Mouse (Mus musculus) T-helper 2 cell (primary cell): ENCODE measurements around the gene Zdhhc1.

Experiments used
- in situ Hi-C: fragments of 300-600 bp; cut with MboI, MseI; formaldehyde crosslinking; loops from one replicate; pipeline ENCODE4 v1.15.1; 2025; ENCODE audit warnings: high pct_unique_total_duplicates

Zdhhc1 gene

DNA sequence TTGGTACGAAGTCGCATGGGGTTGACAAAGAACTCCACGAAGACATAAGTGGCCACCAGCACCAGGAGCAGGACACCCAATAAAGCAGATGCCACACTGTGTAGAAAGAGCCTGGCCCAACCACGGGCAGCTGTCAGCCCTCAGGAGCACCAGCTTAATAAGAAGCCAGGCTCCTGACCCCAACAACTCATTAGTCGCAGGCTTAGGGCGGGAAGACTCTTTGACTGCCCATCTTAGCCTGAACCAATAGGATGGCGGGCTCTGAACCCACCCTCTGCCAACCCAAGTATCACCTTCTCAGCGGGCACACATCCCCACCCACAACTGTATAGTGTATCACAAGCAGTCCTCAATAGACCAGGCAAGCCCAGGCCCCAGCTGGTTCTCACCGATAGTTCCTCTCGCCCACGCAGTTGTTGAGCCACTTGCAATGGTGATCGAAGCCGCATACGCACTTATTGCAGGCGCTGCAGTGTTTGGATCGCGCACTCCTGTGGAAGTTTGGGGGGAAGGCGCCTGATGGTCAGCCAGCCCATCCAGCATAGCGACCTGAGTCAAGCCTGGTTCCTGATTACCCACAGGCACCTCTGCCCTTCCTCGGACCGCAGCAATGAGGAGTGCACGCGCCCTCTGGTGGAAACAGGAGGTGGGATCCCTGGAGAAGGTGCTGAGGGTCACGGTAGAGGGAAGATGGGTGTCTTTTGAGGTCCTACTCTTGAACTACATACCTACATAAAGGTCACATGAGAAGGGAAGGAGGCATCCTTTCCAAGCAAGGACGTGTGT, 19.9 kb downstream of the Zdhhc1 start:
- in situ Hi-C loops, result no loop called here

DNA sequence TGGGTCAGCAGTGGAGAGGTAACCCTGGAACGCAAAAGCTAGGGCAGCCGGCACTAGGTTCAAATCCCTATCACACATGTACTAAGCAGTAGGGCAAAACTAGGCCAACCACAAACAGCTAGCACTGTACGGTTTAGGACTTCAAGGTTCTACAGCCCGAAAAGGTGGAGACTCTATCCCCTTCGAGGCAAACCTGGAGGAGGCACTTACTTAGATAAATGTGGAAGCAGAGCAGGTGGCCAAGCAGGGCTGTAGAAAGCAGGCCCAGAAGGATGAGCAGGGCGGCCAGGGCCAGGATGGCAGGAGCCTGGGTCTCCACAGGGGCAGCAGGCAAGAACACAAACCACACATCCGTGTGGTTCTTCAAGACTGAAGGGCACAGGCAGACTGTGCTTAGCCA, 20.5 kb downstream of the Zdhhc1 start:
- in situ Hi-C loops, result no loop called here

DNA sequence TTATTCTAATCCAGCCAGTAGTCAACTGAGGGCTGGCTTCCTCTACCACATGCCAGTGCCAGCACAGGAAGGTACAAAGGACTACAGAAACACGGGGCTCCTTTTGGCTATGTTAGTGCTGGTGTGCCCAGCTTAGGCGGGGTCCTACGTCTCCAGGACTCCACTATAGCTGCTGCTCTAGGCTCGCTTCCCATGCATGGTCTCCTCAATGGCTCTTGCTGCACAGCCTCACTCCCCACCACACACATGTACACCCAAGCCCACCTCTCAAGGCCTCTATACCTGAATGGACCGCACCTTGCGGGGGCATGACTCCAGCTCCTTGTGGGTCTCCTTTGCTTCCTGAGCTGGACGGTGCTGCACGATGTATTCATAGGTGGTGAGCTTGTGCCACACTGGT, 21.0 kb downstream of the Zdhhc1 start:
- in situ Hi-C loops, result no loop called here

DNA sequence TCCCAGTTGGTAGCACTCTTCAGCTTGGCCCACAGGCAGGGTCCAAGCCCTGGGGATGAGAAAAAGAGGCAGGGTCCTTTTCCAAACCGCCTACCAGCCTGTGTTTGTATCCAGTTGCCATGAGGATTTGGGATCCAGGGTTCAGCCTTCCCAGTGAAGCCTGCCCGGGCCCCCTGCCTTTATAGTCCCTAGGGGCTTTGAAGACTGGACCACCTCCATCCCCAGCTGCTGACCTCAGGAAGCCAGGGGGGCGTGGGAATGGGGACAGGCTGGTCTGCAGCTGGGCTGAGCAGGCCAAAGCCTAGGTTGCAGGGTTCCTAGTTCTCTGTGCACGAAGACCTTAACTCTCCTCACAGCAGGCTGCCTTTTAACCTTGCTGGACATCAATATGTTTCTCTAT, 21.4 kb downstream of the Zdhhc1 start:
- in situ Hi-C loops, result no loop called here

DNA sequence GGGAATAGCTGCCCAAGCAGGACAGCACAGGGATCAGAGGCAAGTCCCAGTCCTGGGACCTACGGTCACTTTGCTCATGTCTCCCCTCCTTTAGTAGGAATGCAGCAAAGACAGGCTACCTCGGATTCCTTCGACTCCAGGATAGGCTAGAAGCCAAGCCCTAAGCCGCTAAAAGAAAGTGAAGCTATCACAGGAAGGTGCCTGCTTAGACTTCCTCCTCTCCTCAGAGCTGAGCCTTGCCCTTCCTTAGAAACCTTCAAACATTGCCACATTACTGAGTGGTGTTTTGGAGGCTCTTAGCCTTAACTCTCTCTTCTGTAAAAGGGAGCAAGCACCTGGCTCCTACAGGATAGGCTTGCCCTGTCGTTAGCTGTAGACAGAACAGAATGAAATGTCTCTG, 22.0 kb downstream of the Zdhhc1 start:
- in situ Hi-C loops, result no loop called here

DNA sequence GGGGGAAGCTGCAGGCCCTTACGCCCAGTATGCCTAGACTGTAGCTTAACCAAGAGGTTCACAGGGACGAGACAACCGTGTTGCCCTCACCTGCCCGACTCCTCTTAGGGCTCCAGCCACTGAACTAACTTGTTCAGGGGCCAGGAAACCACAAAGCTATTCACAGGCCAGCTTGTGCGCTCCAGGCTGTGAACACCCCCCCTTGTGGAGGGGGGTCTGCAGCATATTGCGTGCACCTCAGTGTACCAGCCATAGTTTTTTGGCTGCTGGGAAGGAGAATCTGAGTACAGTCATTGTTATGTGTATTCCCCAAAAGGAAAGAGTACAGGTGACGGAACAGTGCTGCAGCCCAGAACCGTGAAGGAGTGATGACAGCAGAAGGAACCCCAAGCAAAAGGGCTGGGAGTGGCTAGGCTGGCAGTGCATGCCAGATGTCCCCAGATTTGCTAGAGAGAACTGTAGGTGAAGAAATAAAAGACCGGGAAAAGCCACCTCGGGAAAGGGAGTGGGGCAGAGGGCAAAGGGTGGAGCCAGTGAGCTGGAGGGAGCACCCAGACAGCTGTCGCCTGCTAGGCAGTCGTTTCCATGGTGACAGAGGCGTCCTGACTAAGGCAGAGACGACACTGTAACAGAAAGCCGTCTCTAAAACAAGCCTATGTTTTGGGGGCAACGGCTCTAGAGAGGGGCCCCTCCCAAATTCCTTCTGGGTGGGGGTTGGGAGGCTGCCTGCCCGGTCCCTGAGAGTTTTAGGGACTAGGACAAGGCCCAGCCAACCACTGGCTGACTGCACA, 22.7 kb downstream of the Zdhhc1 start:
- in situ Hi-C loops, result no loop called here

DNA sequence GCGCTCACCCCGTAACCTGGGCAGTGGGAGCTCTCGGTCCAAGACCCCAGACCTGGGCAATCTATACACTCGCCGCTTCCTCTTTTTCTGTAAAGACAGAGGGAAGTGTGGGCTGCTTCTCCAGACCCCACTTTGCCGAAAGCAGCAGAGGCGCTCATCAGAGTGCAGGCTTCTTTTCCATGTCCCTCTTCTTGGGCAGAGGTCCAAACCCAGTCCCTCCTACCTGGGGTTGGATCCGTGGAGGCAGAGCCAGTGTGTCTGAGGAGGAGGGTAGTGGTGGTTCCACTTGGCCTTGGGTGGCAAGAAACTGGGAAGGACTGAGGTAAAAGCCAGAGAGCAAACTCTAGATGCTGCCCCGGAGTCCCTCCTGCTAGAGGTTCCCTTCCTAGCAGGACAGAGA, 23.7 kb downstream of the Zdhhc1 start:
- in situ Hi-C loops, result no loop called here

DNA sequence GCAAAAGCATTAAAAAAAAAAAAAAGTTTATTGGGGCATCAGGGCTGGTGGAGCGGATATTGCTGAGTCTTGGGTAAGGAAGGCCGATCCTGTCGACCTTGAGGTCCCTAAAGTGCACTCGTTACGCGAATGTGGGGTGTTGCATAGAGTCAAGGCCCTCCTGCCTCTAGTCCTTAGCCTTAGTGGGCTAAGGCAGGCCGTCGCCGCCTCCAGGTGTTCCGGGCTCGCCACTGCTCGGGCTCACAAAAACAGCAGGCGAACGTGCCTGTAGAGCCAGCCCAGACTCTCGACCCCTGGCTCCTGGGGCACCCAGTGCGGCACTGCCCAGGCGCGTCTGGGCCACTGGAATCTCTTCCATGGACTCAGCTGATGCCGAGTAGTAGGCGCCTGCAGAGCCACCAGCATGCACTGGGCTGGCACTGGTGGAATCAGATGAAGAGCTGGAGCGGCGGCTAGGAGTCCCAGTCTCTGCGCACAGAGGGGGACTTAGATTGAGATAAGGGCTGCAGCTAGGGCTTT, 24.2 kb downstream of the Zdhhc1 start:
- in situ Hi-C loops, result no loop called here

DNA sequence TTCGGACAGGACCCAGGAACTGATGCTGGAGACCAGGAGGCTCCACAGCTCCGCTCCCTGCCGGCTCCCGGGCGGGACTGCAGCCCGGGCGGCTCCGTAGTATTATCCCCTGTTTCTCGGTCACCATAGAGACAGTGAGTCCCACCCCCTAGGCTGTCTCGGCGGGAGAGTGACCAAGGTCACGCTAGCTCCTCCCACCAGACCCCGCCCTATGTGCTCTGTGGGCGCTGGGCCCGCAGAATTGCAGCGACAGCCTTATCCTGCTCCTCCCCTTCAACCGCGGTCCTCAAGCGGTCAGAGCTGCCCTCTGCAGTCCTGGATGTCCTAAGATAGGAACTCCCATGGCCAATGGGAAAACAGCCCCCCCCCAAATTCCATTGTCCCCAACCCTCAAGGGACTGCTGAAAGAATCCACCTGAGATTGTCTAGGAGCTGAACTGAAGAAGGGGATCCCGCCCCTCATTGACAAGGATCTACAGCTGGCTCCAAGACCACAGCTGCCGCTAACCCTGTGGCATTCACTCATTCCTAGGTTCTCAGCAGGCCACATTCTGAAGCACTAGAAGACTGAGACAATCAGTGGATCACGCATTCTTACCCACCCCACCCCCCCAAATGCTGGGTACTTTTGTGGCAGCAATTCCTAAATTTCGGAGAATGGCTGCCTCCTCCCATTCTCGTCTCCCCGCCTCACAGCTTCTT, 25.2 kb downstream of the Zdhhc1 start, which contains the start of gene Tppp3:
Gene Tppp3 (minus strand): TSS at position 213 of the 702 bp plus-strand sequence.
- in situ Hi-C loops, result no loop called here

DNA sequence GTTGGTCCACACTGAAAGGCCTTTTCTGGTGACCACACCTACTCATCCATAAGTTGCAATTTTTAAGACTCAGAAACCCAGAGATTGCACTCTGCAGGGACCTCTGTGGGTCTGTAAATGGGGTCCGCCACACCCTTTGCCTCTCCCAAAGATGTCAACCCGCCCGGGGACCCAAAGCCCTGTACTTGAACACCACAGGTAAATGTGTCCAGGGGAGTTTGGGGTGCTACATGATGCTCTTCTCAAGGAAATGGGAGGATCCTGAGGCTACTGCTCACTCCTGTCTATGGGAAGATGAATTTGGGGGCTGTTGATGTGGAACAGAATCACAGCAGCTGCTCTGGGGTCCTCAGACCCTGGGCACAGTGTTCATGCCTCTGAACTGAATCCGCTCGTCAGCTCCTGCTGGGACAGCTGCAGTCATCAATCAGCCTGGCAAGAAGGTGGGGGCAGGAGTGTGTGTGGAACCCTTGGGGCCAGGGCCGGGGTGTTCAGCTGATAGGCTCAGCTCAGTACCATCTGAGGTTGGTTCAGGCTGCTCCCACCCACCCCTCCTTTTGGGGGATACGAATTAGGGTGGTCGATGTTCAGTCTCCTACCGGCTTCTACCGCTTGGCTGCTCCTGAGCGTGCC, 25.9 kb downstream of the Zdhhc1 start:
- in situ Hi-C loops, result no loop called here

DNA sequence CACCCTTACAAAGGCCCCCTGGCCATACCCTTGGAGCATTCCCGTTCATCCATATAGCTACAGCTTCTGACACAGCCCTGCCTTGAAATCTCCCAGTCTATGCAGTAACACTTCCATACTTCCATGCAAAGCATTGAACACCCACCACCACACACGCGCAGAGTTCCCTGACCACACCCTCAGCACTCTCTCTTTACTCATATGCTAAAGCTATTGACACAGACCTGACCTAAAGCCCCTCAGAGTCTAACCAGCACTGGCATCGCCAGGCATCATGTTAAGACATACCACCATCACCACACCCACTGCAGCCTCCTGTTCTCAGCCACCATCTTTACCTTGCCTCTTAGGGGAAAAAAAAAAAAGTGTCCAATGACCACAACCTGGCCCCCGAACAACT, 26.4 kb downstream of the Zdhhc1 start:
- in situ Hi-C loops, result no loop called here

DNA sequence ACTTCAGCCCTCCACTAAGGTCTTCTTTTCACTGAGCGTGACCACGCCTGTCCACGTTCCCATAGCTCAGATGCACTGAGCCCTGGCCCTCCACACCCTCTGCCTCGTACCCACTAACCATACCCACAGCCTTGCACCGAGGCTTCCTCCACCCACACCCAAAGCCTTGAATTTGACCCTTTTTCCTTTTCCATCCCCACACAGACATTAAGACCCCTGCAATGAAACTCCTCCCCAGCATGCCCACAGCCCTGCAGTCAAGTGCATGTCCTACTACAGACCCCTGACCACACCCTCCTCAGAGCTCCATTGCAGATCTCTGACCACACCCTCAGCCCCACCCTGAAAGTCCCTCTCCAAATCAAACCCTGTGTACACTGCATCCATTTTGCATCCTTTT, 26.9 kb downstream of the Zdhhc1 start:
- in situ Hi-C loops, result no loop called here

DNA sequence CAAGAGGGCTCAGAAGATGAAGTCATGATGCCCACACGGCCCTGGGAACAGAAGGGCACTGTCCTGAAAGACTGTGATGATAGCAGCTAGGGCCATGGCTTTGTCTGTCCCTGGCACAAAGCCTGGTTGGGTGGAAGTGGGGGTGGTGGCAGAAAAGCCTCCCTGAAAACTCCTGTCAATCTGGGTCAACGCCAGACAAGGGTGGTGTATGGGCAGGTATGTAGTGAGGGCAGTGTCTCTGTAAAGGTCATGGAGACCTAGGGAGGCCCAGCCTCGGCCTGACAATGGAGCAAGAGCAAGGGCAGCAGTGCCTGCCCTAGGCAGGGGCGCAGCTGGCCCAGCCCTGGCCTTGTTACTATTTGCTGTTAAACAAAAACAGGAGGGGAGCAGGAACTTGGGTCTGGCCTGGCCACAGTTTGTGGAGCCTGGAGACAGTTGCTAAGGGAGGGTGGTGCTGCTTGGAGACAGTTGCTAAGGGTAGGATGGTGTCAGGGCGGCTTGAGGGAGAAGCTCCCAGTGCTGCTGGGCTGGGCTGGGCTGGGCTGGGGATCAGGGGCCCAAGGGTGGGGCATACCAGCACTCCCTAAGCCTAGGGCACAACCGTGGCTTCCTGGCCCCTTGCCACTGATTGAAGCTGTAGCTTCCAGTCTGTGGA, 27.5 kb downstream of the Zdhhc1 start:
- in situ Hi-C loops, result no loop called here

DNA sequence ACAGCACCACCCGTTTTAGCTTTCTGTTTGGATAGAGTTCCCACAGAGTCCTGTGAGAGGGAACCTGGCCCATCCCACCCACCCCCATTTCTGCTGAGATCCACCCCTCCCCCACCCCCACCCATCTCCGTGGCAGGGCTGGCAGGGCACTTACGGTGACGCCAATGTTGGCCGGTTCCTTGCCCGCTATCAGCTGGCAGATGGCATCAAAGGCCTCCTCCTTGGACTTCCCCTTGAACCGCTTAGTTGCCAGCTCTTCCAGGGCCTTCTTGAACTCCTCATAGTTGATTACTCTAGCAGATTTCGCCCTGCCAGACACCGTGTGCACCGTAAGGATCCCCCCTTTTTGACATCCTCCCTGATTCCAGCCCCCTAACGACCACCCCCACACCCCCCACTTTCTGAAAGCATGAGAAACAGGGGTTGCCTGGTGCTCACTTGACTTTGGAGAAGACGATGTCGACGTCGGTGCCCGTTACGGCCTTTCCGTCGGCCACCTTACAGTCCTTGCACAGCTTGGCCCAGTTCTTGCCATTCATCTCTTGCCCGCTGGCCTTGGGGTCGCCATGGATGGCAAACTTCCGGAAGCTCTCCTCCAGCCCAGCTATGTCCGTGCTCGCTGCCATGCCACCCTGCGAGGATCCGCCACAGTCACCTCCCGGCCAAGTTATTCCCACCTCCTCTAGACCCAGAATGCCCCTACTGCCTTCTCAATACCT, 28.5 kb downstream of the Zdhhc1 start:
- in situ Hi-C loops, result no loop called here

DNA sequence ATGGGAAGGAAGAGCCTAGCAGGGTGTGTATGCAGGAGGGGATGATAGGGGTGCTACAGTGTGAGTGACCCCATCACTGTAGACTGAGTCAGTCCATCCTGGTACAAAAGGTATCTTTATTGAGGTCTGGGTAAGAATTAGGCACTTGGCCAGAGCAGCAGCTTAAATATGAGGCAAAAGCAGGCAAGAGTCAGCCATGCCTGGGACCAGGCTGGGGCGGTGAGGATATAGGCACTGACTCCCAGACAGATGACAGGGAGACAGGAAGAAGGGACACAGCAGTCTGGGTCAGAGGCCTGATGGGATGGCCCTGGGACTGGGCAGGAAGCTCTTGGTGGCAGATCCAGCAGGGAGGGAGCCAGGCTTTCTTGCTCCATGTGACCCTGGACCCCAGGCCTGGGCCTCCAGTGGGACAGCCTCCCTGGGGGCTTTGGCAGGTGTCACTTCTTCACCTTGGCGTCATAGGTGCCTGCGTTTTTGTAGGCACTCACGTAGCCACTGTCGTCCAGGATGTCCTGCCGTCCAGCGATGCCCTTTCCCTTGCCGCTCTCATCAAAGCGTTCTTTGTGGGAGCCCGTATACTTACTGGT, 29.2 kb downstream of the Zdhhc1 start:
- in situ Hi-C loops, result no loop called here

DNA sequence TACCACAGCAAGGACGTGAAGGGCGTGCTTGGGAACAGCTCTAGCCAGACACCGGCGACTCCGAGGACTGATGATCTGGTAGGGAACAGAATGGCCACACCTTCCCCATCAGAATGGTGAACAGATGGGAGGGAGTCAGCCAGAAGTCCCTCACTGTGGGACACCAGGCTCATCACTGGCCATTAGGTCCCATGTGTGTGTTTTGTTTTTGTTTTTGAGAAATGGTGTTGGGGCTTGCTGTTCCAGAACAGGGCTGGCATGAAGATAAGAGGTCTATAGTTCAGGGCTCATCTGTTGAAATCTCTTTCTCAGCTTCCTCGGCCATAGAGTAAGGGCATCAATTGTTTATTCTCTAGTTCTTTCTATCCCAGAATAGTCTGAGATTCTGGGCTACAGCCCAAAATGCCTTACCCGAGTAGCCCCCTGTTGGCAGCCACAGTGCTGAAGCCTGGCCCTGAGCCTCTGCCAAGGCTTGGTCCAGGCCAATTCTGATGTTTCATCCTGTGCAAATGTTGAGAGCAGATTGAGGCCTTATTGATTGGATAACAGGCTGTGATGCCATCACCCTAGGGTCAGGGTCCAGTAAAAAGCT, 29.9 kb downstream of the Zdhhc1 start:
- in situ Hi-C loops, result no loop called here

DNA sequence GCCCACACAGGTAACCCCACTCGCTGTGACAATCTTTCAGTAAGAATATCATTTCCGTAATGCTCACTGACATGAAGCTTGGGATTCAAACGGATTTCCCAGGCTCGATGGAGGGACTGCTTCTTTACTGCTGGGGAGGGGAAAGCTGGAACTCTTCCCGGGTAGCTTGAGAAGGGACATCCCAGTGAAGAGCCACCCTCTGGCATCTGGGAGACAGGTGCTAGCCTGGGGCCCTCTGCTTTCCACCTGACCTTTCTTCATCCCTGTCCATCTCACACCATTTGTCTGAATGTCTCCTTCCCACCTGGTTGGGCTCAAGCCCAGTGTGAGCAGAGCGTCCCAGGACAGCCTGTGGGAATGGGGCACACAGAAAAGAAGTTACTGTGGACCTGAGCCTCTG, 30.5 kb downstream of the Zdhhc1 start:
- in situ Hi-C loops, result no loop called here

DNA sequence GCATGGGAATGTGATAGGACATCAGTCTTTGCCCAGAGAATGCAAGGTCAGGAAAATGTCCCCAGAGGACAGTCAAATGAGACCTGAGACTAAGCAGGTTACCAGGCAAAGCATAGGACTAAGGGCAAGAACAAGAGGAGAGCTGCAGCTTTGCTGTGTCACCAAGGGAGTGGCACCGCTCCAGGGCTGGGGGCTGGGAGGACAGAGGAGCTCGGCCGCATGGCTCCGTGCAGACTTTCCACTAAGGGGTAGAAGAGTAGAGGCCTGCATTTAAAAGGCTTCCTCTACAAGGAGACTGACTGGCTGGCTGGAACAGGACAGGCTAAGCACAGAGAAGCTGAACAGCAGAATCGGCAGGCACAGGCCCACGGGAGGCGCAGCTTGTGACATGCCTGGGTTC, 32.1 kb downstream of the Zdhhc1 start:
- in situ Hi-C loops, result loop anchor here (5.0 kb wide), 1 partner anchor 52 kb away; the partner anchor contains the start of genes Kctd19 and Lrrc36

DNA sequence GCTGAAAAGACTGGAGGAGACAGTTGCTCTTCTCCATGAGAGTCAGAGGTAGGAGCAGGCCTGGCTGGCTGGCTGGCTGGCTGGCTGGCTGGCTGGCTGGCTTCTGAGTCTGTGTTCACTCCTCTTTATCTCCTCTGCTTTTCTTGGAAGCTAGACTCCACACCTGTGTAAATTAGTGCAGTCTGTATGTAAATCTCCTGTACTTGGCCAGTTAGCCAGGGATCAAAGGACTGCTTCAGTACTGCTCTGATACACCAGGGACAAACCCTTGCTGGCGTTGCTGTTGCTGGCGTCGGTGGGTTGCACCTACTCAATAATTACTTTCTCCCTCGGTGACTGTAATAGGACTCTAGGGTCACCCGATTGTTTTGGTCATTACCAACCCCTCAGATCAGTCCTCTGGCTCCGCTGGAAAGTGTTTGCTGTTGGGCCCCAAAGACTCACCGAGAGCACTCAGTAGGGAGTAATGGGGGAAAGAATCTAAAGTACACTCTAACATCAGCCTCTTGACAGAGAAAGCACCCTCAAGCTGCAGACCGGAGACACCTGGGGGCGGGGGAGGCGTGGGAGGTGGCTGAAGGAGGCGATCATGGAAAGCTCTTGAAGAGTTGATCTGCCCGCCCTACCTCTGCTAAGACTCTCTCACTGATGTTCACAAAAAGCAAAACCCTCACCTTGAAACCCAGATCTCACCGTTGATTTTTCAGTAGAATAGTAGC, 35.5 kb downstream of the Zdhhc1 start:
- in situ Hi-C loops, result loop anchor here (5.0 kb wide), 1 partner anchor 49 kb away; the partner anchor contains the start of genes Kctd19 and Lrrc36
